Mouse (Mus musculus): Measurements from ENCODE around the gene Krt80. TPM values are rescaled to one million over a fixed set of nuclear protein-coding genes. Genes with fewer than 3 reads are reported as not detected.

Gene Krt80
- polyA plus RNA-seq, 1 experiment from 2014 or later = 2.5 TPM

DNA sequence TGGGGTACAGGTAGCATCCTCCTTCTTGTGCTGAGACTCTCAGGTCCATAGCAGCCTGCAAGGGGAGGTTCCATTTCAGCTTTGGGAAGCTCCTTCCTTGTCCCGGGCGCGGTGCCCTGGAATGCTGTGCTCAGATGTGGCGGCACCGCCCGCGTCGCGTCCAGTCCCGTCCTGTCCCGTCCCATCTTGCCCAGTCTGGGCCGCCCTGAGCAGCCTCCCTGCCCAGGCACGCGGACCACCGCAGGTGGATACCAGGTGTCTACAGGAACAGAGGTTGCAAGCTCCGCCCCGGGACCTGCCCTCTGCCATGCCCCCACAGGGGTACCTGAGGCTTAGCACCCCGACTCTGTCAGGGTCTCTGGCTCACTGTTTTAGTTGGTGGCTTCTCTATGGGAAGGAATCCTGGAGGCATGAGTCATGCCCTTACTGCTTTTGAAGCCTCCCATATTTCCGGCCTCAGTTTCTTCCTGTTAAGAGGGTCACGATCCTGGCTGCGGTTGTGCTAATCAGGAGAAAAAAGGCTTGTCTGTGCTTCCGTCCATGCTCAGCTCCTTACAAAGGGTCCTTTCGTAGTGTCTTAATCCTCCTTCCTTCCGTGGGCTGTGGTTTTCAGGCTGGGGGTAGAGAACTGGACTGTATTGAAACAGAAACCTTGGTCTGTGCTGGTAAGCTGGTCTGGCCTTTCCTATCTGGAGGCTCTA is 33.3 kb downstream of the Krt80 start:
- Histone ChIP-seq H3K27ac (ENCODE audit: low read length) (peak overlapping the region; percentile 74), H3K9ac (ENCODE audit: low read length) (peak overlapping the region; percentile 38; the same call in 1 of the 2 replicates), H3K27me3 (ENCODE audit: control insufficient read depth, insufficient read depth, low read depth, low read length) (no peaks in the 10 kb centered on the region), H3K4me1 (replicated peaks; ENCODE audit: control insufficient read depth, insufficient read depth, low read length) (peaks cover 19% of the 10 kb centered on the region), H3K4me3 (ENCODE audit: low read length) (no peak overlapping the region), H3K36me3 (ENCODE audit: control insufficient read depth, insufficient read depth, low read length) (no peaks in the 10 kb centered on the region), H3K4me2 (ENCODE audit: low read depth, low read length) (peak overlapping the region; percentile 31), H3K9me3 (ENCODE audit: control insufficient read depth, low read length) (no peaks in the 10 kb centered on the region)
- WGBS = 29% methylated on average over 24 of the region's 24 CpGs
- peak; percentile 27; the same call in 1 of the 2 replicates for ATAC-seq (ENCODE audit: low read depth)

DNA sequence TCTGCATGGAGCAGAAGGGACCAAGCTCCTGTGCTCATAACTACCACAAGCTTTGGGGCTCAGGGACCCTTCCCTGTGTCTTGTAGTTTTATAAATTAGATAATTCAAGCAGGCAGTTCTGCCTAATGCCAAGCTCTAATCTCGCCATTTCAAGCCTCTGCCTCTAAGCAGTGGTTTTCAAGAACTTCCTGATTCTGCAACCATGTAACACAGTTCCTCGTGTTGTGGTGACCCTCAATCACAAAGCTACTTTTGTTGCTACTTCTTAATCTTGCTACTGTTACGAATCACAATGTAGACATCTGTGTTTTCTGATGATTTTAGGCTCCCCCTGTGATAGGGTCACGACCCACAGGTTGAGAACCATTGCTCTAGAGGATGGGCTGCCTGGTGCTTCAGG is 36.3 kb downstream of the Krt80 start:
- 50% methylated on average over 4 of the region's 4 CpGs for WGBS
- H3K27ac ChIP-seq (ENCODE audit: low read length) = peak overlapping the region; percentile 11; the same call in 1 of the 2 replicates

DNA sequence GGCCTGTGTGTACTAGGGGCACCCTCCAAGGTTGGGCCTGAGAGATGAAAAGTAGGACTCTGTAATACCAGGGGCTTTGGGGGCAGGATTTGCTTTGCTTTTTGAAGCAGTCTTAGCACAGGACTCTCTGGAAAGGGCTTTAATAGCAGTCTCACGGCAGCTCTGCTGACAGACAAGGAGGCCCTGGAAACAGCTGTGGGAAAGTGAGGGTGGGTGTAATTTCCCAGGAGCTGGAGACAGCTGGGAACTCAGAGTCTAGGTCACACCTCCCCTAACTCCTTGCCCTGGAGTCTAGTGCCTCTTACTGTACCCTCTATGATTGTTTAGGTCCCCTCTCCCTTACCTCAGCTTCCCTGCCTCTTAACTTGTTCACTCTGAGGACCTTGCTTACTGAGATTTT is 36.8 kb downstream of the Krt80 start:
- no peaks in the 10 kb centered on the region for H3K36me3 ChIP-seq (ENCODE audit: control insufficient read depth, insufficient read depth, low read length)
- H3K4me2 ChIP-seq (ENCODE audit: low read depth, low read length) = no peak overlapping the region
- H3K27me3 ChIP-seq (ENCODE audit: control insufficient read depth, insufficient read depth, low read depth, low read length) = no peaks in the 10 kb centered on the region
- H3K4me1 ChIP-seq (replicated peaks; ENCODE audit: control insufficient read depth, insufficient read depth, low read length) = peaks cover 32% of the 10 kb centered on the region
- H3K9ac ChIP-seq (ENCODE audit: low read length) = peak overlapping the region; percentile 36
- peak overlapping the region; percentile 49; the same call in 1 of the 2 replicates for H3K27ac ChIP-seq (ENCODE audit: low read length)
- 0% methylated on average over 1 of the region's 1 CpGs for WGBS
- no peak overlapping the region for H3K4me3 ChIP-seq (ENCODE audit: low read length)
- H3K9me3 ChIP-seq (ENCODE audit: control insufficient read depth, low read length) = no peaks in the 10 kb centered on the region
- ATAC-seq (ENCODE audit: low read depth) = no peak

More for the DNA sequence above, 36.3 kb downstream of the Krt80 start:
- Histone ChIP-seq H3K4me3 (ENCODE audit: low read length) (no peak overlapping the region), H3K4me2 (ENCODE audit: low read depth, low read length) (no peak overlapping the region), H3K9ac (ENCODE audit: low read length) (no peak overlapping the region), H3K9me3 (ENCODE audit: control insufficient read depth, low read length) (no peaks in the 10 kb centered on the region), H3K27me3 (ENCODE audit: control insufficient read depth, insufficient read depth, low read depth, low read length) (no peaks in the 10 kb centered on the region), H3K4me1 (replicated peaks; ENCODE audit: control insufficient read depth, insufficient read depth, low read length) (peaks cover 32% of the 10 kb centered on the region), H3K36me3 (ENCODE audit: control insufficient read depth, insufficient read depth, low read length) (no peaks in the 10 kb centered on the region)
- no peak for ATAC-seq (ENCODE audit: low read depth)

DNA sequence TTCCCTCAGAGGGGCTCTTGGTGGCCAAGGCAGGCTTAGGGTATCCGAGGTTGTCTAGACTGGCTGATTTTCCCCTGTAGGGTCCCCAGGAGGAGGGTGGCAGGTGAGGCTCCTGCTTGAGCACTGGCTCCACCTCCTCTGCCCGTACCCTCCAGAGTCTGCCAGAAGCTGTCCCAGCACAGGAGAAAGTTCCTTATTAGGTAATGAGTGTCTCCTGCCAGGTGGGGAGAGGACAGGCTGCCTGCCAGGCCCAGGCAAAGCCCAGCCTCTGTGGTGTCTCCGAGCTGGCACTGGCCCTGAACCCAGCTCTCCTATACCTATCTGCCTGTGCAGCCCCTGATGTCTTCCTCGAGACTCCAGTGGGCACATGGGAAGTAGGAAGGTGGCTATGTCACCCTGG is 37.6 kb downstream of the Krt80 start:
- Histone ChIP-seq H3K4me2 (ENCODE audit: low read depth, low read length) (no peak overlapping the region), H3K4me3 (ENCODE audit: low read length) (no peak overlapping the region), H3K27me3 (ENCODE audit: control insufficient read depth, insufficient read depth, low read depth, low read length) (no peaks in the 10 kb centered on the region), H3K36me3 (ENCODE audit: control insufficient read depth, insufficient read depth, low read length) (no peaks in the 10 kb centered on the region), H3K27ac (ENCODE audit: low read length) (peak overlapping the region; percentile 18; the same call in 1 of the 2 replicates), H3K9ac (ENCODE audit: low read length) (no peak overlapping the region; the same call in 1 of the 2 replicates), H3K4me1 (replicated peaks; ENCODE audit: control insufficient read depth, insufficient read depth, low read length) (peaks cover 32% of the 10 kb centered on the region), H3K9me3 (ENCODE audit: control insufficient read depth, low read length) (no peaks in the 10 kb centered on the region)
- 52% methylated on average over 4 of the region's 4 CpGs for WGBS
- ATAC-seq (ENCODE audit: low read depth) = 0 out of 2 replicates have a peak, but pooled peaks have one; percentile 6

DNA sequence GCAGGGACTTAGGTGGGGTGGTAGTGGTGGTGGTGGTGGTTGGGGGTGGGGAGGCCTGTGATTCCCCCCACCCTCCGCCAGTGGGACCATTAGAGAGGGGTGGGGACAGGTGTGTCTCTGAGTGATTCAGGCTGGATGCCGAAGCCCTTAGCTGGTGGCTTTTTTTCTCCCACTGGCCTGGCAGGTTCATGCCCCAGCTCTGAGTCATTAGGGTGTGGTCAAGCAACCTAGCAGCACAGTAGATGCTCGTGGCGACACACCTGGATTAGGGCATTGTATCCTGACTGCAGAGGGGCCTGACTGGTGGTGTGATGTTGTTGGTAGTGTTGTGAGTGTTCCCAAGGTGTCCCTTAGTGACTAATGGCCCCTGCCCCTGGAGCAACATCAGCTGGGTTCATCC is 38.9 kb downstream of the Krt80 start:
- Histone ChIP-seq H3K36me3 (ENCODE audit: control insufficient read depth, insufficient read depth, low read length) (no peaks in the 10 kb centered on the region), H3K9me3 (ENCODE audit: control insufficient read depth, low read length) (no peaks in the 10 kb centered on the region), H3K27ac (ENCODE audit: low read length) (no peak overlapping the region), H3K27me3 (ENCODE audit: control insufficient read depth, insufficient read depth, low read depth, low read length) (no peaks in the 10 kb centered on the region), H3K4me3 (ENCODE audit: low read length) (no peak overlapping the region), H3K4me1 (replicated peaks; ENCODE audit: control insufficient read depth, insufficient read depth, low read length) (peaks cover 29% of the 10 kb centered on the region), H3K9ac (ENCODE audit: low read length) (no peak overlapping the region), H3K4me2 (ENCODE audit: low read depth, low read length) (no peak overlapping the region)
- peak; percentile 10; the same call in 1 of the 2 replicates for ATAC-seq (ENCODE audit: low read depth)
- 50% methylated on average over 4 of the region's 4 CpGs for WGBS

DNA sequence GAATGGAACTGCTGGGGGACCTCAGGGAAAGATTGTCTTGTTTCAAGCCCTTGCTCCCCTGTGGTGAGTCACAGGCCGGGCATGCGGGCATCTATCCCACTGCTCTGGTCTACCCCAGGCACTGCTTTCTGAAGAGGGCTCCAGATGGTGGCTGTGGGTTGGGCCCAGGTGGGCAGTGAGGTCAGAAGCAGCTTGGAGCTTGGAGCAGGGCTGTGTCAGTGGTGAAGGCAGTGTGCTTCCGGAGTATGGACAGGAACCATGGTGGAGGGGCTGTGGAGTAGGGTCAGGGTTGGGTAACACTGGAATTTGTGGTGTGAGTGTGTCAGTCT is 40.4 kb downstream of the Krt80 start:
- WGBS = 57% methylated on average over 3 of the region's 3 CpGs
- Histone ChIP-seq H3K9ac (ENCODE audit: low read length) (no peak overlapping the region), H3K9me3 (ENCODE audit: control insufficient read depth, low read length) (no peaks in the 10 kb centered on the region), H3K4me2 (ENCODE audit: low read depth, low read length) (no peak overlapping the region), H3K27me3 (ENCODE audit: control insufficient read depth, insufficient read depth, low read depth, low read length) (no peaks in the 10 kb centered on the region), H3K27ac (ENCODE audit: low read length) (no peak overlapping the region), H3K36me3 (ENCODE audit: control insufficient read depth, insufficient read depth, low read length) (no peaks in the 10 kb centered on the region), H3K4me3 (ENCODE audit: low read length) (no peak overlapping the region), H3K4me1 (replicated peaks; ENCODE audit: control insufficient read depth, insufficient read depth, low read length) (peaks cover 28% of the 10 kb centered on the region)
- no peak for ATAC-seq (ENCODE audit: low read depth)

DNA sequence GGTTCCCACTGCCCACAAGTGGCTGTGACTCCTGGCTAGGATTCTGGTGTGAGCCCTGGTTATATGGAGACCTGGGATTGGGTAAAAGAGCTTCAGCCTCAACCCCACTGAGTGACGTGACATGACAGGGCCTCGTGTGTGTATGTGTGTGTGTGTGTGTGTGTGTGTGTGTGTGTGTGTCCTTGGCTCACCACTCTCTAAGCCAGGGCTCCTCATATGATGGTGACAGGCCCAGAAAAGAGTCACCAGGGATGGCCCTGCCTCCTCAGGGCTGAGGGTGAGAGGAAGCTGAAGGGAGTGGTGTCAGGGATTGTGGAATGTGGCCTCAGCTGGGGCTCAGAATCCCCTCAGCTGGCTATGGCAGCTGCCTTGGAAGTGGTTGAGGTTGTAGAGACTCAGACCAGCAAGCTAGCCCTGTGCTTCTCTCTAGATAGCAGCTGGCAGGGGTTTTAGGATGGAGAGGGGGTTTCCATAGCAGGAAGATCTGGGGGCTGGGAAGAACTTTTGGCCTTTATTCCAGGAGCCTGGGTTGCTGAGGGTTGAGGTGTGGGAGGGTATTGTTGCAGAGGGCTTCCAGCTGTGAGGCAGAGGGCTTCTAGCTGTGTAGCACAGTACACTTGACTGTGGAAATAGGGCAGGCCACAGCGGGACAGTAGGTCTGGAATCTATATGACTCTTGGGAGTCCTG is 40.9 kb downstream of the Krt80 start:
- no peaks in the 10 kb centered on the region for H3K9me3 ChIP-seq (ENCODE audit: control insufficient read depth, low read length)
- H3K27ac ChIP-seq (ENCODE audit: low read length) = no peak overlapping the region
- H3K4me3 ChIP-seq (ENCODE audit: low read length) = no peak overlapping the region
- H3K4me1 ChIP-seq (replicated peaks; ENCODE audit: control insufficient read depth, insufficient read depth, low read length) = peaks cover 28% of the 10 kb centered on the region
- no peak overlapping the region for H3K4me2 ChIP-seq (ENCODE audit: low read depth, low read length)
- H3K36me3 ChIP-seq (ENCODE audit: control insufficient read depth, insufficient read depth, low read length) = no peaks in the 10 kb centered on the region
- H3K27me3 ChIP-seq (ENCODE audit: control insufficient read depth, insufficient read depth, low read depth, low read length) = no peaks in the 10 kb centered on the region
- H3K9ac ChIP-seq (ENCODE audit: low read length) = peak overlapping the region; percentile 14; the same call in 1 of the 2 replicates
- WGBS = 50% methylated on average over 3 of the region's 3 CpGs
- ATAC-seq (ENCODE audit: low read depth) = no peak

DNA sequence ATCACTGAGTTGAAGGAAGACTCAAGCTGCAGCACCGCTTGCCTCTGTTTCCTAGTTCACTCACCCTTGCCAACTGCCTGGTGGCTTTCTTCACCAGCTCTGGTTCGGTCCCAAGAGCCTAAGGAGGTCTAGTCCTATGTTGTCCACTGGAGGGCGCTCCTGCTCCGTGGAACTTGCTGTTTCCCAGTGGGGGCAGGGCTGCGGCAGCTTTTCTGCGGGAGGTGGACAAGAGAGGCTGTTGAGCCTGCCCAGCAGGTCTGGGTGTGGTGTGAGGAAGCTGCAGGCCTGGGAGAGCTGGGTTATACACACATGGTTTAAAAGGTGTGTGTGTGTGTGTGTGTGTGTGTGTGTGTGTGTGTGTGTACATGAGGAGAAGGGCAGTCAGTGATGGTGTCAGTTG is 42.7 kb downstream of the Krt80 start:
- peaks cover 19% of the 10 kb centered on the region for H3K4me1 ChIP-seq (replicated peaks; ENCODE audit: control insufficient read depth, insufficient read depth, low read length)
- ATAC-seq (ENCODE audit: low read depth) = peak; percentile 85
- H3K27me3 ChIP-seq (ENCODE audit: control insufficient read depth, insufficient read depth, low read depth, low read length) = no peaks in the 10 kb centered on the region
- no peak overlapping the region for H3K4me3 ChIP-seq (ENCODE audit: low read length)
- peak overlapping the region; percentile 41 for H3K27ac ChIP-seq (ENCODE audit: low read length)
- H3K9me3 ChIP-seq (ENCODE audit: control insufficient read depth, low read length) = no peaks in the 10 kb centered on the region
- H3K36me3 ChIP-seq (ENCODE audit: control insufficient read depth, insufficient read depth, low read length) = no peaks in the 10 kb centered on the region
- 3% methylated on average over 6 of the region's 6 CpGs for WGBS
- no peak overlapping the region for H3K4me2 ChIP-seq (ENCODE audit: low read depth, low read length)
- H3K9ac ChIP-seq (ENCODE audit: low read length) = no peak overlapping the region

DNA sequence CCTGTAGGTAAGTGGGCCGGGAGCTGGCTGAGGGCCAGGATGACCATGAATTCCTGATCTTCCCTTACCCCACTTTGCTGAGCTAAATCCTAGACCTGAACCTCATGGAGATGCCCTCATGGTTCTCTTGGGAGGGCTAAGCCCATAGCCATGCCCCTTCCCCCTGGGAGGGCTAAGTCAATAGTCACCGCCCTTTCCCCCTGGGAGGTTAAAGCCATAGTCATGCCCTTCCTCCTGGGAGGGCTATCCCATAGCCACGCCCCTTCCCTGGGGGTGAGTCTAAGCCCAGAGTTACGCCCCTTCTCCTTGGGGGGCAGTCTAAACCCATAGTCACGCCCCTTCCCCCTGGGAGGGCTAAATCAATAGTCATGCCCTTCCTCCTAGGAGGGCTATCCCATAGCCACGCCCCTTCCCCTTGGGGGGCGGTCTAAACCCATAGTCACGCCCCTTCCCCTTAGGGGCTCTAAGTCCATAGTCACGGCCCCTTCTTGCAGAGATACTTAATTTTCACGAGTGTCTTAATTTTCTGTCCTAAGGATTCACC is 43.9 kb downstream of the Krt80 start:
- H3K4me3 ChIP-seq (ENCODE audit: low read length) = no peak overlapping the region
- H3K27me3 ChIP-seq (ENCODE audit: control insufficient read depth, insufficient read depth, low read depth, low read length) = no peaks in the 10 kb centered on the region
- no peak for ATAC-seq (ENCODE audit: low read depth)
- H3K4me2 ChIP-seq (ENCODE audit: low read depth, low read length) = no peak overlapping the region
- H3K36me3 ChIP-seq (ENCODE audit: control insufficient read depth, insufficient read depth, low read length) = no peaks in the 10 kb centered on the region
- H3K9me3 ChIP-seq (ENCODE audit: control insufficient read depth, low read length) = no peaks in the 10 kb centered on the region
- whole genome bisulfite sequencing = 44% methylated on average over 10 of the region's 10 CpGs
- H3K4me1 ChIP-seq (replicated peaks; ENCODE audit: control insufficient read depth, insufficient read depth, low read length) = peaks cover 13% of the 10 kb centered on the region
- no peak overlapping the region for H3K9ac ChIP-seq (ENCODE audit: low read length)
- no peak overlapping the region for H3K27ac ChIP-seq (ENCODE audit: low read length)
